Mouse (Mus musculus) liver, embryonic 14.5 days (tissue): ENCODE measurements around the gene Cma1.
A peak's percentile ranks its signal among the peaks of the same experiment; 100 is the strongest.
"Not testable (repeated sequence)": the region's sequence is repeated elsewhere in the genome, so short reads cannot be mapped to it uniquely, and the experiment has no call there.

Source experiments
- CTCF ChIP-seq: IDR thresholded peaks from 2 replicates; pipeline ENCODE4 v1.5.1; 2016; ENCODE audit warnings: antibody characterized with exemption, low read depth, control low read depth
- EP300 ChIP-seq: IDR thresholded peaks from 2 replicates; pipeline ENCODE4 v1.6.1; 2016; ENCODE audit warnings: antibody characterized with exemption, low read depth

GRCm38 (mm10) chr14:55963900-55964299 lies 19.4 kb upstream of the Cma1 start:
- not testable (repeated sequence) for TF ChIP-seq EP300
- TF ChIP-seq CTCF, result peak; percentile 33; the same call in 1 of the 2 replicates
